Mouse (Mus musculus) cerebellum, adult 2 months (tissue): ENCODE data around the gene Trip12.

Experiments
- CTCF ChIP-seq: fragments of 200-500 bp; IDR thresholded peaks from 2 replicates; pipeline ENCODE4 v1.5.1; 2011; ENCODE audit warnings: low read depth, mild to moderate bottlenecking, control low read depth, low read length, moderate library complexity, borderline replicate concordance; ENCODE audit not compliant: insufficient read depth
- POLR2A ChIP-seq: fragments of 200-500 bp; IDR thresholded peaks from 2 replicates; pipeline ENCODE4 v1.6.1; 2011; ENCODE audit warnings: low read length, control low read depth, borderline replicate concordance; ENCODE audit not compliant: insufficient read depth

DNA sequence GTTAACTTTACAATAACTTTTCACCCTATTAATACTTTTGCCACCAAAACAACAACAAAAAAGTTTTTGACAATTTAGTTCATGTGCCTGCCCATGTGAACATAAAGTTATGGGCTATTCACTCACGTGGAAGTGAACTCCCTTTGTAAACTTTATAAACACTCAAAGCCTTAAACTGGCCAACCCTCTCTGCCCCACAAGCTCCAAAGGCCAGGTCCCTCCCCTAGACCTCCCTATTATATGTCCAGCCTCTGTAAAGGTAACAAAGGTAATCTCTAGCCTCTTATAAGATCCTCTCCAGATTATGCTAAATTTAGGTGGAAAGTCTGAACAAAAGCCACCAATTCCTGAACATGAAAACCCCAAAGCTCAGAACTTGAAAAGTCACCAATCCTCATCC is 36.5 kb downstream of the Trip12 start:
- TF ChIP-seq CTCF (no peak), POLR2A (no peak)
